ENCODE assay signal across 25 mouse cellular contexts in the genomic region with DNA sequence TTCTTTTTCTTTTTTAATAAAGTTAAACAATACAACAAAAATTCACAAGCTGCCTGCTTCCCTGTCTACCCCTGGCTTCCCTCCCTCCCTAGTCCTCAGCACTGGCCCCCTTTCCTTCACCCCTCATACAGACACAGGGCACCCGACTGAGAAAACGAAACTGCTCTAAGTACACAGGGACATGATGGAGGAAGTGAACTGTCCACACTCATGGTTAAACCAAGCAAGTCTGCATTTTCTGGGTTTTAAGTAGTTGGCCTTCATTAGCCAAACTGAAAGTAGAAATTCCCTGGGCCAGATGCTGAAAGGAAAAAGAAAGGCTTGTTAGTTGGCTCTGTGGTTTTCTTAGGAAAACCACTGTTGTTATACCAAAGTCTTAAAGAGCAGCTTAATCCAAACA. TPM values are rescaled to one million over a fixed set of nuclear protein-coding genes. Genes with fewer than 3 reads are reported as not detected.
DNase-seq lines count a peak whose midpoint lies in the region; ATAC-seq and TF ChIP-seq lines count a peak whose summit lies in the region.
"Had no signal": no experiment of that assay in that cellular context is flagged by ENCODE, and none has a peak within 500 bp of the region (broad histone marks: within the 10 kb centered on the region; RNA-seq: fewer than 3 reads in every experiment).

No protein-coding gene starts in this region.

- no peaks in the 10 kb centered on the region for H3K79me2 ChIP-seq in heart, adult 2 months (replicated peaks; ENCODE audit: control insufficient read depth, insufficient read depth, low read length)

- 90% methylated on average over 2 of the region's 2 CpGs for WGBS in heart, embryonic 16.5 days
- WGBS in heart, adult 2 months: 78% methylated on average over 2 of the region's 2 CpGs

- no peaks in the 10 kb centered on the region for H3K27me3 ChIP-seq in heart, embryonic 16.5 days (ENCODE audit: control insufficient read depth, insufficient read depth, low read length)
- H3K27me3 ChIP-seq in heart, adult 2 months (ENCODE audit: control insufficient read depth, insufficient read depth, low read length): no peaks in the 10 kb centered on the region
- no peaks in the 10 kb centered on the region for H3K27me3 ChIP-seq in splenic B cell, adult 2 months (ENCODE audit: control insufficient read depth, insufficient read depth, low read length, poor library complexity, severe bottlenecking)
- H3K27me3 ChIP-seq: embryonic facial prominence, embryonic 12.5 days; forebrain, embryonic 12.5 days; kidney, embryonic 15.5 days; limb, embryonic 15.5 days; liver, embryonic 15.5 days had no signal

- H3K4me2 ChIP-seq in heart, embryonic 16.5 days (ENCODE audit: low read depth, low read length): no peak overlapping the region; the same call in 1 of the 2 replicates
- H3K4me2 ChIP-seq: embryonic facial prominence, embryonic 12.5 days; forebrain, embryonic 12.5 days; hindbrain, embryonic 14.5 days; kidney, embryonic 15.5 days; limb, embryonic 15.5 days; liver, embryonic 15.5 days; midbrain, embryonic 11.5 days had no signal

- no peak overlapping the region for H3K9ac ChIP-seq in heart, embryonic 16.5 days (ENCODE audit: low read length)
- H3K9ac ChIP-seq in heart, adult 2 months (ENCODE audit: low read depth, low read length): no peak overlapping the region
- H3K9ac ChIP-seq: embryonic facial prominence, embryonic 12.5 days; forebrain, embryonic 12.5 days; hindbrain, embryonic 14.5 days; kidney, embryonic 15.5 days; limb, embryonic 15.5 days; liver, embryonic 15.5 days had no signal

- peaks cover 7% of the 10 kb centered on the region for H3K4me1 ChIP-seq in heart, embryonic 16.5 days (ENCODE audit: control insufficient read depth, insufficient read depth, low read length)
- peaks cover 1% of the 10 kb centered on the region; the same call in 1 of the 2 replicates for H3K4me1 ChIP-seq in heart, adult 2 months (ENCODE audit: control insufficient read depth, insufficient read depth, low read length)
- H3K4me1 ChIP-seq: embryonic facial prominence, embryonic 12.5 days; limb, embryonic 15.5 days; liver, embryonic 15.5 days had no signal

- no peak for TF ChIP-seq CTCF in heart, adult 2 months (IDR thresholded peaks at IDR 0.05)

- intact Hi-C loops in heart, adult 2 months (cut with DNase I): no loop called here

- ATAC-seq in heart, embryonic 16.5 days (replicated peaks; ENCODE audit: extremely low read depth, insufficient read depth, low FRiP score): no peak
- ATAC-seq in hematopoietic stem cell, adult 5-6 weeks (replicated peaks in 1 of 2; ENCODE audit: insufficient read depth in 1 of 2, low FRiP score in 2 of 2, low TSS enrichment in 1 of 2, low read depth in 1 of 2, poor library complexity in 2 of 2, severe bottlenecking in 2 of 2): peak; percentile 11 to 54; a peak in 1 of 4 replicates
- ATAC-seq in megakaryocyte, adult 5-6 weeks (ENCODE audit: poor library complexity, severe bottlenecking): no peak
- ATAC-seq: intestine, embryonic 16.5 days had no signal

- TF ChIP-seq EP300 in heart, adult 2 months (IDR thresholded peaks at IDR 0.05; ENCODE audit: insufficient read depth, low read depth, low read length): no peak

- H3K36me3 ChIP-seq in heart, embryonic 16.5 days (ENCODE audit: control insufficient read depth, insufficient read depth): peaks cover 55% of the 10 kb centered on the region
- no peaks in the 10 kb centered on the region for H3K36me3 ChIP-seq in heart, adult 2 months (ENCODE audit: control insufficient read depth, insufficient read depth, low read length)
- peaks cover 13% of the 10 kb centered on the region for H3K36me3 ChIP-seq in splenic B cell, adult 2 months (ENCODE audit: control insufficient read depth, insufficient read depth, low read length, poor library complexity, severe bottlenecking)

- H3K27ac ChIP-seq in heart, embryonic 16.5 days (ENCODE audit: low read length): 0 out of 2 replicates have a peak overlapping the region, but pooled peaks have one; percentile 32
- H3K27ac ChIP-seq in heart, adult 2 months: no peak overlapping the region
- H3K27ac ChIP-seq: embryonic facial prominence, embryonic 12.5 days; hindbrain, embryonic 14.5 days; kidney, embryonic 15.5 days; limb, embryonic 15.5 days; liver, embryonic 15.5 days had no signal

- no peak overlapping the region for H3K4me3 ChIP-seq in heart, embryonic 16.5 days (ENCODE audit: low read length)
- H3K4me3 ChIP-seq in heart, adult 2 months: no peak overlapping the region
- H3K4me3 ChIP-seq: embryonic facial prominence, embryonic 12.5 days; forebrain, embryonic 12.5 days; gastrocnemius, adult 2 months; kidney, embryonic 15.5 days; limb, embryonic 15.5 days; liver, embryonic 15.5 days had no signal

- TF ChIP-seq POLR2A in heart, adult 2 months (IDR thresholded peaks at IDR 0.05; ENCODE audit: insufficient read depth, low read depth, low read length): no peak

- no peak for DNase-seq in heart, adult 2 months
- peak; percentile 27 for DNase-seq in thymus, postnatal 0 days (ENCODE audit: low spot score)
- DNase-seq in thymus, postnatal 36 days: no peak
- peak; percentile 53 for DNase-seq in splenic B cell, adult 2 months (ENCODE audit: low read depth, low spot score)
- no peak for DNase-seq in frontal cortex, postnatal 36 days (ENCODE audit: low spot score in 2 of 2)
- DNase-seq: adrenal gland, adult 2 months; cerebellum, adult 11-12 months; cerebellum, postnatal 10 days; gastrocnemius, adult 2 months; heart, adult 18-20 months; heart, postnatal 36 days; kidney, postnatal 36 days; layer of hippocampus, adult 9-11 months; lung, postnatal 4 days had no signal

- H3K9me3 ChIP-seq in heart, embryonic 16.5 days (replicated peaks; ENCODE audit: control insufficient read depth, low read length): no peaks in the 10 kb centered on the region
- H3K9me3 ChIP-seq: embryonic facial prominence, embryonic 12.5 days; forebrain, embryonic 12.5 days; kidney, embryonic 15.5 days; limb, embryonic 15.5 days; liver, embryonic 15.5 days had no signal

RNA-seq across cellular contexts. Expression of gene Cnp, which starts 8.1 kb away (rescaled TPM):
- polyA plus RNA-seq in heart, embryonic 16.5 days (2015; fragmentation: Nextera tagmentation; extraction: Ambion mirVana): 24.8 and 32.1 TPM in 2 replicates
- 1 to 10 TPM; 5.6 to 7.6 TPM for total RNA-seq in heart, adult 2 months (2021)
- 9.5 and 11.4 TPM in 2 replicates for polyA plus RNA-seq in heart, adult 2 months (2012; rRNA removed)
- 167 and 169 TPM in 2 replicates for polyA plus RNA-seq in thymus, postnatal 0 days (2015; fragmentation: Nextera tagmentation; extraction: Ambion mirVana)
- total RNA-seq in hematopoietic stem cell, adult 5-6 weeks (2017): 26.4 and 27.5 TPM in 2 replicates
- total RNA-seq in megakaryocyte, adult 5-6 weeks (2015): 9.5 and 11.3 TPM in 2 replicates
- total RNA-seq in megakaryocyte, adult 5-6 weeks (2017): 22.2 and 23.9 TPM in 2 replicates

RNA-seq across cellular contexts. Expression of gene Nkiras2, which starts 36.2 kb away (rescaled TPM):
- polyA plus RNA-seq in heart, embryonic 16.5 days (2015; fragmentation: Nextera tagmentation; extraction: Ambion mirVana): 78.8 and 81.5 TPM in 2 replicates
- total RNA-seq in heart, adult 2 months (2021): 10 to 100 TPM; 49.5 to 50.3 TPM
- 91.2 and 107 TPM in 2 replicates for polyA plus RNA-seq in heart, adult 2 months (2012; rRNA removed)
- polyA plus RNA-seq in thymus, postnatal 0 days (2015; fragmentation: Nextera tagmentation; extraction: Ambion mirVana): 39.7 and 41.2 TPM in 2 replicates
- total RNA-seq in hematopoietic stem cell, adult 5-6 weeks (2017): 6.9 and 10.7 TPM in 2 replicates
- total RNA-seq in megakaryocyte, adult 5-6 weeks (2015): 47.7 and 52.7 TPM in 2 replicates
- 36.0 and 45.5 TPM in 2 replicates for total RNA-seq in megakaryocyte, adult 5-6 weeks (2017)

RNA-seq across cellular contexts. Expression of gene Dnajc7, which starts 37.1 kb away (rescaled TPM):
- polyA plus RNA-seq in heart, embryonic 16.5 days (2015; fragmentation: Nextera tagmentation; extraction: Ambion mirVana): 219 and 228 TPM in 2 replicates
- total RNA-seq in heart, adult 2 months (2021): 100 to 1,000 TPM; 107 to 121 TPM
- 46.1 and 77.8 TPM in 2 replicates for polyA plus RNA-seq in heart, adult 2 months (2012; rRNA removed)
- 191 and 202 TPM in 2 replicates for polyA plus RNA-seq in thymus, postnatal 0 days (2015; fragmentation: Nextera tagmentation; extraction: Ambion mirVana)
- 129 and 135 TPM in 2 replicates for total RNA-seq in hematopoietic stem cell, adult 5-6 weeks (2017)
- 98.1 and 124 TPM in 2 replicates for total RNA-seq in megakaryocyte, adult 5-6 weeks (2015)
- 145 and 172 TPM in 2 replicates for total RNA-seq in megakaryocyte, adult 5-6 weeks (2017)

RNA-seq across cellular contexts. Expression of gene Ttc25, which starts 37.4 kb away (rescaled TPM):
- 0.85 and 0.94 TPM in 2 replicates for polyA plus RNA-seq in heart, embryonic 16.5 days (2015; fragmentation: Nextera tagmentation; extraction: Ambion mirVana)
- under 1 TPM in 1 of 2 experiments, not detected in 1; 0.18 TPM for total RNA-seq in heart, adult 2 months (2021)
- 0.18 and 0.37 TPM in 2 replicates for polyA plus RNA-seq in heart, adult 2 months (2012; rRNA removed)
- polyA plus RNA-seq in thymus, postnatal 0 days (2015; fragmentation: Nextera tagmentation; extraction: Ambion mirVana): 0.56 and 0.57 TPM in 2 replicates
- total RNA-seq in hematopoietic stem cell, adult 5-6 weeks (2017): 0.31 TPM in 1 of 2 replicates, not detected in the other
- 0.16 and 0.96 TPM in 2 replicates for total RNA-seq in megakaryocyte, adult 5-6 weeks (2015)
- not detected in 2 replicates for total RNA-seq in megakaryocyte, adult 5-6 weeks (2017)

RNA-seq across cellular contexts. Expression of gene Acly, which starts 55.0 kb away (rescaled TPM):
- 64.4 and 67.1 TPM in 2 replicates for polyA plus RNA-seq in heart, embryonic 16.5 days (2015; fragmentation: Nextera tagmentation; extraction: Ambion mirVana)
- total RNA-seq in heart, adult 2 months (2021): 10 to 100 TPM; 25.5 to 34.6 TPM
- polyA plus RNA-seq in heart, adult 2 months (2012; rRNA removed): 66.5 and 74.7 TPM in 2 replicates
- 99.2 and 109 TPM in 2 replicates for polyA plus RNA-seq in thymus, postnatal 0 days (2015; fragmentation: Nextera tagmentation; extraction: Ambion mirVana)
- 91.6 and 97.6 TPM in 2 replicates for total RNA-seq in hematopoietic stem cell, adult 5-6 weeks (2017)
- total RNA-seq in megakaryocyte, adult 5-6 weeks (2015): 80.6 and 90.8 TPM in 2 replicates
- total RNA-seq in megakaryocyte, adult 5-6 weeks (2017): 100 and 105 TPM in 2 replicates

Comparison
In these comparisons a context has a peak if more than half of its experiments do, and no peak if none do; other contexts are left out.
1. DNase-seq: peak in thymus, postnatal 0 days (single experiment) and splenic B cell, adult 2 months (single experiment); none in heart, adult 2 months (0 of 2), thymus, postnatal 36 days (0 of 2) and frontal cortex, postnatal 36 days (0 of 2).
2. ATAC-seq: peak in hematopoietic stem cell, adult 5-6 weeks (2 of 2); none in heart, embryonic 16.5 days (single experiment) and megakaryocyte, adult 5-6 weeks (single experiment).